Mouse (Mus musculus): ENCODE results near the gene Gli2. TPM values are rescaled to one million over a fixed set of nuclear protein-coding genes. Genes with fewer than 3 reads are reported as not detected.

The Gli2 gene
- polyA plus RNA-seq, 1 experiment from 2014 or later = 0.22 TPM

DNA sequence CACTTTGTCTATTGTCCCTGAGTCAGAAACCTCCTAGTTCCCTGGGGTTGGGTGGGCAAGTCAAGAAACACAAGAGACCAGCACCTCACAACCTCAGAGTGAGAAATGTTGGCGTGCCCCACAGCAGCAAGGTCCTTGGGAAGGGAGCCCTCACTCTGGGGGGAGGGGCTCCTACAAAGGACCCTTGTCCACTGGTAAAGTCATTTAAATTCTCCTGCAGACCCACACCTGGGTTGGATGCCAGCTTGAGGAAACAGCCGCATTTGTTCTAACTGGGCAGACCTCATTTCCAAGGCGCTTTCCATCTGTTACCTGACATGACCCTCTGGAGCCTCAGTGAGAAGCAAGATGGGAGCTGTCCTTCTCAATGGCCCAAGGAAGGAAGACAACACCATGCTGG is 144.4 kb downstream of the Gli2 start:
- Histone ChIP-seq H3K27ac (no peak overlapping the region), H3K9me3 (replicated peaks) (no peaks in the 10 kb centered on the region), H3K27me3 (no peaks in the 10 kb centered on the region), H3K4me2 (no peak overlapping the region), H3K36me3 (no peaks in the 10 kb centered on the region), H3K4me1 (replicated peaks) (no peaks in the 10 kb centered on the region), H3K9ac (no peak overlapping the region), H3K4me3 (replicated peaks) (no peak overlapping the region)
- WGBS (ENCODE audit: insufficient replicate concordance) = 75% methylated on average over 3 of the region's 3 CpGs
- DNase-seq (no peak), ATAC-seq (ENCODE audit: low read depth) (no peak)

- DNase-seq (no peak), ATAC-seq (ENCODE audit: low read depth) (no peak)
- Histone ChIP-seq H3K9ac (no peak overlapping the region), H3K36me3 (no peaks in the 10 kb centered on the region), H3K4me3 (replicated peaks) (no peak overlapping the region), H3K9me3 (replicated peaks) (no peaks in the 10 kb centered on the region), H3K4me1 (replicated peaks) (no peaks in the 10 kb centered on the region), H3K4me2 (no peak overlapping the region), H3K27me3 (no peaks in the 10 kb centered on the region), H3K27ac (no peak overlapping the region)
- 63% methylated on average over 9 of the region's 9 CpGs for WGBS (ENCODE audit: insufficient replicate concordance)
Observed at GRCm38 (mm10) chr1:118907574-118907973, 145.8 kb downstream of the Gli2 start.

DNA sequence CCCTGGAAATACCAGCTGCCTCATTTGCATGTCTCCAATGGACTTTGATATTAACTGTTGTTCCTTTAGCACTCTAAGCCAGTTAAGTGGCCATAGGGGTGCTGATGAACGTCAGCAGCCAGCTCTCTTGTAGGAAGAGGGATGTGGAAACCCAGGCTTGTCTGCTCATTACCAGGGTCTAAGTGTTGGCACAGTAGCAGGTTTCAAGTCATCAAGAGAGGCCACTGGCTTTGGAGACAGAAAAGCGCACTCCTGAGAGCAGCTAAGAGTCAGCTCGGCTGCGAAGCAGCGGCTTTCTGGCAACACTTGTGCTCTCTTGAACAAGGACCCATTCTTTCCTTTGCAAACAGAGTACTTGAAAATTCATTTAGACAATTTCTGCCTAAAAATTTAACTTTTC is 148.1 kb downstream of the Gli2 start:
- no peak overlapping the region for H3K27ac ChIP-seq
- DNase-seq = no peak
- H3K9me3 ChIP-seq (replicated peaks) = no peaks in the 10 kb centered on the region
- H3K9ac ChIP-seq = no peak overlapping the region
- H3K4me1 ChIP-seq (replicated peaks) = no peaks in the 10 kb centered on the region
- ATAC-seq (ENCODE audit: low read depth) = no peak
- H3K4me2 ChIP-seq = no peak overlapping the region
- 63% methylated on average over 5 of the region's 5 CpGs for WGBS (ENCODE audit: insufficient replicate concordance)
- no peaks in the 10 kb centered on the region for H3K27me3 ChIP-seq
- no peak overlapping the region for H3K4me3 ChIP-seq (replicated peaks)
- H3K36me3 ChIP-seq = no peaks in the 10 kb centered on the region

DNA sequence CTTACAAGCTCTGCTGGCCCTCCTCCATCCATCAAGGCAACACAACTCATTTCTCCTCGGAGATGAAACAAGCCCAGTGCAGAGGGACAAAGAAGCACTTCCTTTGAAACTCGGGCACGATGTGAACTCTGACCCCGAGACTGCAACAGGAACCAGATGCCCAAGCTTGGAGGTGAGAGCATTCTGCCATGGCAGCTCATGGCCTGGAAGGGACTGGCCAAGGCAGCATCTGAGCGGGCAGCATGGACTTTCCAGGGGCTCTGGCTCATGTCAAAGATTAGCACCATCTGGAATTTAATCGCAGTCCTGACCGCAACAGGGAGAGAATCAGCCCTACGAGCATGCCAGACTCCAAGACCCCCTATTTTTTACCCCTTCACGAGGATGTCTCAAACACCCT is 148.5 kb downstream of the Gli2 start:
- Histone ChIP-seq H3K4me3 (replicated peaks) (no peak overlapping the region), H3K4me1 (replicated peaks) (no peaks in the 10 kb centered on the region), H3K9ac (no peak overlapping the region), H3K27ac (no peak overlapping the region), H3K9me3 (replicated peaks) (no peaks in the 10 kb centered on the region), H3K4me2 (no peak overlapping the region), H3K27me3 (no peaks in the 10 kb centered on the region), H3K36me3 (no peaks in the 10 kb centered on the region)
- WGBS (ENCODE audit: insufficient replicate concordance) = 49% methylated on average over 9 of the region's 9 CpGs
- DNase-seq = no peak
- ATAC-seq (ENCODE audit: low read depth) = no peak

DNA sequence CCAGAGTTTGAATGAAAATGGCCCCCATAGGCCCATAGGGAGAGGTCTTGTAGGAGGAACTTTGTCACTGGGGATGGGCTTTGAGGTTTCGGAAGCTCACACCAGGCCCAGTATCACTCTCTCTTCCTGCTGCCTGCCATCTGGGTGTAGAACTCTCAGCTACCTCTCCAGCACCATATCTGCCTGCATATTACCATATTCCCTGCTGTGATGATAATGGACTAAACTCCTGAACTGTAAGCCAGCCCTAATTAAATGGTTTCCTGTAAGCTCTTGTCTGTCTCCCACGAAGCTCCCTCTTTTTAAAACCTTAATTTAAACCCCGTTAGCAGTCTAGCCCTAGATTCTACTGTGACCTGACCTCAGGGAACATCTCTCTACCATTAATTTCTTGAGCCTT is 149.0 kb downstream of the Gli2 start:
- DNase-seq (no peak), ATAC-seq (ENCODE audit: low read depth) (no peak)
- Histone ChIP-seq H3K36me3 (no peaks in the 10 kb centered on the region), H3K27ac (no peak overlapping the region), H3K9ac (no peak overlapping the region), H3K4me1 (replicated peaks) (no peaks in the 10 kb centered on the region), H3K27me3 (no peaks in the 10 kb centered on the region), H3K9me3 (replicated peaks) (no peaks in the 10 kb centered on the region), H3K4me2 (no peak overlapping the region), H3K4me3 (replicated peaks) (no peak overlapping the region)
- 62% methylated on average over 3 of the region's 3 CpGs for WGBS (ENCODE audit: insufficient replicate concordance)

- no peak overlapping the region for H3K4me3 ChIP-seq (replicated peaks)
Observed at GRCm38 (mm10) chr1:118903742-118904141, 149.7 kb downstream of the Gli2 start.

DNA sequence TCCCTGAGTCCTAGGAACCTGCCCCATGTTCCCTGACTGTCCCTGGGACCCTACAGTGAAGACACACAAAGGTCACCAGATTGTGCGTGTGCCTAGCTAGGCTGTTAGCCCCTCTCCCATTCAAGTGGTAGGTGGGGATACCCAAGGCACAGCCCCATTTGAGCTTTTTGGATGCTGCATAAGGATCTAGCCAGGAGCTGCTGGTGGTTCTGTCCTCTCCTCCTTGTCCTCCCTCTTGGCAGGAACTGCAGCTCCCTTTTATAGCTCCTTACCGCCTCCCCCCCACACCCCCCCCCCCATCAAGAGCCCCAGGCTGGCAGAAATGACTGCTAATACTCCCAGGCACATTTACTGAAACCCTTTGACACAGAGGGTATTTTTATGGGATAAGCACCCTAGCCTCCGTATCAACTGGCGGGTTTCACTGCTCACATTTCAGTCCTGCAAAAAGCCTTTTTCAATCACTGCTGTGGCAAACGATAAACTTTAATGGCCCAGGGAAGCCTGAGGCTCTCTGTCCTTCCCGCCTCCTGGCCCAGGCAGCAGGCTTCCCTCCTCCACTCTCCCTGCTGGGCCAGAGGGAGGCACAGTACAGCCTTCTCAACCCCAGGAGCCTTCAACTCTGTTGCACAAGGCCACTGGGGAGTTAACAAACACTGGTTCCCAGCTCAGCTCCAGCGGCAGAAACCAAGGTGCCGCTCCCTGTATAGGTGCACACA is 151.4 kb downstream of the Gli2 start:
- Histone ChIP-seq H3K27ac (no peak overlapping the region), H3K4me3 (replicated peaks) (no peak overlapping the region), H3K27me3 (no peaks in the 10 kb centered on the region), H3K9ac (no peak overlapping the region), H3K4me2 (no peak overlapping the region), H3K9me3 (replicated peaks) (no peaks in the 10 kb centered on the region), H3K36me3 (no peaks in the 10 kb centered on the region), H3K4me1 (replicated peaks) (no peaks in the 10 kb centered on the region)
- DNase-seq (no peak), ATAC-seq (ENCODE audit: low read depth) (no peak)
- WGBS (ENCODE audit: insufficient replicate concordance) = 47% methylated on average over 7 of the region's 8 CpGs

More at GRCm38 (mm10) chr1:118903742-118904141, 149.7 kb downstream of the Gli2 start:
- H3K36me3 ChIP-seq = no peaks in the 10 kb centered on the region
- DNase-seq (no peak), ATAC-seq (ENCODE audit: low read depth) (no peak)
- H3K4me1 ChIP-seq (replicated peaks) = no peaks in the 10 kb centered on the region
- H3K4me2 ChIP-seq = no peak overlapping the region
- no peak overlapping the region for H3K27ac ChIP-seq
- no peaks in the 10 kb centered on the region for H3K9me3 ChIP-seq (replicated peaks)
- no peaks in the 10 kb centered on the region for H3K27me3 ChIP-seq
- WGBS (ENCODE audit: insufficient replicate concordance) = 66% methylated on average over 3 of the region's 3 CpGs
- H3K9ac ChIP-seq = no peak overlapping the region

- WGBS (ENCODE audit: insufficient replicate concordance) = 54% methylated on average over 3 of the region's 3 CpGs
- DNase-seq (no peak), ATAC-seq (ENCODE audit: low read depth) (no peak)
- Histone ChIP-seq H3K27ac (no peak overlapping the region), H3K4me2 (no peak overlapping the region), H3K4me1 (replicated peaks) (no peaks in the 10 kb centered on the region), H3K9me3 (replicated peaks) (no peaks in the 10 kb centered on the region), H3K27me3 (no peaks in the 10 kb centered on the region), H3K9ac (no peak overlapping the region), H3K4me3 (replicated peaks) (no peak overlapping the region), H3K36me3 (no peaks in the 10 kb centered on the region)
Observed at GRCm38 (mm10) chr1:118898351-118898750, 155.1 kb downstream of the Gli2 start.

- ATAC-seq (ENCODE audit: low read depth) (no peak), DNase-seq (no peak)
- WGBS (ENCODE audit: insufficient replicate concordance) = 65% methylated on average over 9 of the region's 9 CpGs
- Histone ChIP-seq H3K27me3 (no peaks in the 10 kb centered on the region), H3K36me3 (no peaks in the 10 kb centered on the region), H3K9me3 (replicated peaks) (no peaks in the 10 kb centered on the region), H3K4me2 (no peak overlapping the region), H3K27ac (no peak overlapping the region), H3K4me1 (replicated peaks) (no peaks in the 10 kb centered on the region), H3K9ac (no peak overlapping the region), H3K4me3 (replicated peaks) (no peak overlapping the region)
Observed at GRCm38 (mm10) chr1:118895026-118895762, 158.2 kb downstream of the Gli2 start.

DNA sequence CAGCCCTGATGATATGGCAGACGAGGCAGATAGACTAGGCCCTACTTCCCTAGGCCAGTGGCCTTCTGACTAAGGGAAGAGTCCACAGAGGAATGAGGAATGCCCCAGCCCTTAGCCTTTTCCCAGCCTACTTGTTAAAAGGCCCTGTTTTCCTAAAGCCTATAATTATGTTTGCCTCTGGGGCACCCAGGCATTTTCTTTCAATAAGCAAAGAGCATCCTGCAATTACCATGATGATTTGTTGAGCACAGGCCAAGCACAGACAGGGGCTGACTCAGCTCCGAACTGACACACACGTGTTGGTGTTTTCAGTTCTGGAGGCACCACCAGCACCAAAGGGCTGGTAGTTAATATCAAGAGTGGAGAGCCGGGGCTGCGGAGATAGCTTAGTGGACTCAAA is 162.0 kb downstream of the Gli2 start:
- ATAC-seq (ENCODE audit: low read depth) (no peak), DNase-seq (no peak)
- Histone ChIP-seq H3K4me2 (no peak overlapping the region), H3K9me3 (replicated peaks) (no peaks in the 10 kb centered on the region), H3K9ac (no peak overlapping the region), H3K4me3 (replicated peaks) (no peak overlapping the region), H3K27ac (no peak overlapping the region), H3K4me1 (replicated peaks) (no peaks in the 10 kb centered on the region), H3K27me3 (no peaks in the 10 kb centered on the region), H3K36me3 (no peaks in the 10 kb centered on the region)
- WGBS (ENCODE audit: insufficient replicate concordance) = 65% methylated on average over 5 of the region's 5 CpGs

DNA sequence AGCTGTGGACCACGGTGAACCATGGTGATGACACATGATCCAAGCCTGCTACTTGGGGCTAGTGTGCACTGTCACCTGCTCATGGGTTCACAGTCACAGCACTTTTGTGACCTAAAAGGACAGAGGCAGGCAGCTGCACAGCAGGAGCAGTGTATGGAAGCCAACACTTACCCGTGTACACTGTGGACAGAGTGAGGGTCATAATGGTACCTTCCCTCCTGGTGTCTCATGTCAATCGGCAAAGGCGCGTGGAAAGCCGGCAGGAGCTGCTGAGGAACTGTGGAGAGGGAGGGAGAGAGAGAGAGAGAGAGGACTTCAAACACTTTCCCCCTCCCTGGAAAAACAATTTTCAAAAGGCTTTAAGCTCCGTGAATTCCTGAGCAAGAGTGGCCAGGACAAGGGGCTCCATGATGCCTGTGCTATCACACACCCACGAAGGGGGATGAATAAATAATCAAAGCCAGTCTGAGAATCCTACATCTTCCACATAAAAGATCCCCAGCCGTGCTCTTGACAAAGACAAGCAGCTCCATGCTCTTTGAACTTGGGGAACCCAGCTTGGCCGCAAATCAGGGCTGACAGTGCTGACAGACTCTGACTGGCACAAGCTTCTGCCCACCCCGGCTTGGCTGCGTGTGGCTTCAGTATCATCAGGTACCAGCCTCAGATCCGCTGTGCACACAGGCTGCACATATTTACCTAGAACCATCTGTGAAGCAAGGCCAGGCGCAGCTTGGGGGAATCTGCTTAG is 163.1 kb downstream of the Gli2 start:
- no peak overlapping the region for H3K4me3 ChIP-seq (replicated peaks)
- DNase-seq = no peak
- no peak overlapping the region for H3K27ac ChIP-seq
- WGBS (ENCODE audit: insufficient replicate concordance) = 59% methylated on average over 14 of the region's 14 CpGs
- no peak overlapping the region for H3K4me2 ChIP-seq
- ATAC-seq (ENCODE audit: low read depth) = no peak
- H3K27me3 ChIP-seq = no peaks in the 10 kb centered on the region
- no peaks in the 10 kb centered on the region for H3K36me3 ChIP-seq
- H3K9ac ChIP-seq = no peak overlapping the region
- no peaks in the 10 kb centered on the region for H3K4me1 ChIP-seq (replicated peaks)
- no peaks in the 10 kb centered on the region for H3K9me3 ChIP-seq (replicated peaks)
